Mouse (Mus musculus) liver, embryonic 15.5 days (tissue): ENCODE measurements at regions not wholly inside any gene's neighbourhood (a gene's known extent, or its start where the extent isn't known, plus 50 kb on each side); places are given as distances from the start of the nearest gene placed in this dataset.

Experiments
- ATAC-seq: fragments of 200-750 bp; cut with Nextera tagmentation; 2 replicates; pipeline ENCODE4 v1.8.0; 2017; ENCODE audit warnings: moderate number of reproducible peaks, mild to moderate bottlenecking, moderate library complexity; ENCODE audit not compliant: insufficient read depth
- H3K27ac ChIP-seq: fragments of 300-500 bp; sonication (generic); replicated peaks from 2 replicates; pipeline ENCODE4 v1.5.1; 2015; ENCODE audit warnings: mild to moderate bottlenecking, inconsistent platforms
- H3K27me3 ChIP-seq: fragments of 300-500 bp; sonication (generic); 2 replicates; pipeline ENCODE4 v1.6.1; 2015; ENCODE audit warnings: mild to moderate bottlenecking, inconsistent platforms
- H3K36me3 ChIP-seq: fragments of 300-500 bp; sonication (generic); replicated peaks from 2 replicates; pipeline ENCODE4 v1.6.1; 2015; ENCODE audit warnings: moderate library complexity, mild to moderate bottlenecking, inconsistent platforms
- H3K4me1 ChIP-seq: fragments of 300-500 bp; sonication (generic); replicated peaks from 2 replicates; pipeline ENCODE4 v1.6.1; 2015; ENCODE audit warnings: inconsistent platforms
- H3K4me2 ChIP-seq: fragments of 300-500 bp; sonication (generic); 2 replicates; pipeline ENCODE4 v1.6.1; 2015; ENCODE audit warnings: moderate library complexity, mild to moderate bottlenecking, inconsistent platforms
- H3K4me3 ChIP-seq: fragments of 300-500 bp; sonication (generic); replicated peaks from 2 replicates; pipeline ENCODE4 v1.5.1; 2015; ENCODE audit warnings: mild to moderate bottlenecking, inconsistent platforms
- H3K9ac ChIP-seq: fragments of 300-500 bp; sonication (generic); 2 replicates; pipeline ENCODE4 v1.6.1; 2015; ENCODE audit warnings: moderate library complexity, mild to moderate bottlenecking, inconsistent platforms
- H3K9me3 ChIP-seq: fragments of 300-500 bp; sonication (generic); replicated peaks from 2 replicates; pipeline ENCODE4 v1.6.1; 2016; ENCODE audit warnings: inconsistent platforms
- WGBS: fragments of 180-500 bp; shearing (Covaris S2); methylation state at CpG from one replicate; pipeline ENCODE4 v1.1.7; 2015; ENCODE audit warnings: mixed read lengths; ENCODE audit not compliant: insufficient replicate concordance; 5-methylcytosine and 5-hydroxymethylcytosine counted together

GRCm38 (mm10) chr14:55343341-55343740, 121.5 kb downstream of the Dhrs2 start:
- no peaks in the 10 kb centered on the region for H3K27me3 ChIP-seq
- H3K4me3 ChIP-seq = no peak overlapping the region
- ATAC-seq = no peak
- no peaks in the 10 kb centered on the region for H3K9me3 ChIP-seq
- no peak overlapping the region for H3K4me2 ChIP-seq
- H3K9ac ChIP-seq = no peak overlapping the region
- no peak overlapping the region for H3K27ac ChIP-seq
- WGBS = 40% methylated on average over 1 of the region's 1 CpGs
- H3K4me1 ChIP-seq = peaks cover 43% of the 10 kb centered on the region
- H3K36me3 ChIP-seq = no peaks in the 10 kb centered on the region

- H3K4me1 ChIP-seq = peaks cover 42% of the 10 kb centered on the region
- peak overlapping the region; percentile 66 for H3K27ac ChIP-seq
- H3K4me3 ChIP-seq = no peak overlapping the region
- peak; percentile 93 for ATAC-seq
- no peaks in the 10 kb centered on the region for H3K9me3 ChIP-seq
- peak overlapping the region; percentile 50 for H3K4me2 ChIP-seq
- WGBS = 16% methylated on average over 5 of the region's 5 CpGs
- H3K36me3 ChIP-seq = no peaks in the 10 kb centered on the region
- H3K27me3 ChIP-seq = no peaks in the 10 kb centered on the region
- H3K9ac ChIP-seq = no peak overlapping the region
Observed at GRCm38 (mm10) chr14:55343914-55344313, 122.1 kb downstream of the Dhrs2 start.

- H3K27ac ChIP-seq = no peak overlapping the region
- H3K4me2 ChIP-seq = no peak overlapping the region
- H3K36me3 ChIP-seq = no peaks in the 10 kb centered on the region
- H3K9ac ChIP-seq = no peak overlapping the region
- H3K27me3 ChIP-seq = no peaks in the 10 kb centered on the region
- no peak overlapping the region for H3K4me3 ChIP-seq
- ATAC-seq = no peak
- 69% methylated on average over 5 of the region's 5 CpGs for WGBS
- H3K9me3 ChIP-seq = no peaks in the 10 kb centered on the region
- H3K4me1 ChIP-seq = peaks cover 31% of the 10 kb centered on the region
Observed at GRCm38 (mm10) chr14:55345091-55345490, 123.3 kb downstream of the Dhrs2 start.

GRCm38 (mm10) chr14:55348098-55348497, 126.3 kb downstream of the Dhrs2 start:
- no peaks in the 10 kb centered on the region for H3K9me3 ChIP-seq
- 76% methylated on average over 4 of the region's 4 CpGs for WGBS
- ATAC-seq = no peak

GRCm38 (mm10) chr14:55357258-55357657, 121.3 kb upstream of the Dhrs4 start:
- no peak overlapping the region for H3K4me2 ChIP-seq
- H3K27ac ChIP-seq = no peak overlapping the region
- H3K36me3 ChIP-seq = no peaks in the 10 kb centered on the region
- H3K9me3 ChIP-seq = no peaks in the 10 kb centered on the region
- no peak overlapping the region for H3K9ac ChIP-seq
- no peaks in the 10 kb centered on the region for H3K4me1 ChIP-seq
- no peak for ATAC-seq
- H3K27me3 ChIP-seq = no peaks in the 10 kb centered on the region
- 21% methylated on average over 2 of the region's 2 CpGs for WGBS
- H3K4me3 ChIP-seq = no peak overlapping the region

More at GRCm38 (mm10) chr14:55348098-55348497, 126.3 kb downstream of the Dhrs2 start:
- Histone ChIP-seq H3K4me3 (no peak overlapping the region), H3K4me2 (no peak overlapping the region), H3K9ac (no peak overlapping the region), H3K27ac (no peak overlapping the region), H3K27me3 (no peaks in the 10 kb centered on the region), H3K36me3 (no peaks in the 10 kb centered on the region), H3K4me1 (peaks cover 22% of the 10 kb centered on the region)

- no peak overlapping the region for H3K4me2 ChIP-seq
- H3K4me3 ChIP-seq = no peak overlapping the region
- H3K36me3 ChIP-seq = no peaks in the 10 kb centered on the region
- no peaks in the 10 kb centered on the region for H3K9me3 ChIP-seq
- H3K27me3 ChIP-seq = no peaks in the 10 kb centered on the region
- H3K4me1 ChIP-seq = no peaks in the 10 kb centered on the region
- H3K9ac ChIP-seq = no peak overlapping the region
- H3K27ac ChIP-seq = no peak overlapping the region
- no peak for ATAC-seq
- WGBS = 62% methylated on average over 2 of the region's 2 CpGs
Observed at GRCm38 (mm10) chr14:55358429-55358828, 120.1 kb upstream of the Dhrs4 start.

GRCm38 (mm10) chr14:55362316-55362715, 116.2 kb upstream of the Dhrs4 start:
- 56% methylated on average over 4 of the region's 4 CpGs for WGBS
- Histone ChIP-seq H3K9me3 (no peaks in the 10 kb centered on the region), H3K4me1 (no peaks in the 10 kb centered on the region), H3K4me3 (no peak overlapping the region), H3K9ac (no peak overlapping the region), H3K27ac (no peak overlapping the region), H3K27me3 (no peaks in the 10 kb centered on the region), H3K4me2 (no peak overlapping the region), H3K36me3 (no peaks in the 10 kb centered on the region)
- ATAC-seq = no peak

- Histone ChIP-seq H3K27me3 (no peaks in the 10 kb centered on the region), H3K27ac (no peak overlapping the region), H3K4me3 (no peak overlapping the region), H3K4me1 (no peaks in the 10 kb centered on the region), H3K4me2 (no peak overlapping the region), H3K9ac (no peak overlapping the region), H3K36me3 (no peaks in the 10 kb centered on the region), H3K9me3 (no peaks in the 10 kb centered on the region)
- ATAC-seq = no peak
- 67% methylated on average over 7 of the region's 7 CpGs for whole genome bisulfite sequencing
Observed at GRCm38 (mm10) chr14:55362757-55363156, 115.8 kb upstream of the Dhrs4 start.

GRCm38 (mm10) chr14:55370384-55370783, 108.2 kb upstream of the Dhrs4 start:
- ATAC-seq = no peak
- H3K27ac ChIP-seq = no peak overlapping the region
- H3K36me3 ChIP-seq = no peaks in the 10 kb centered on the region
- no peak overlapping the region for H3K4me3 ChIP-seq
- H3K27me3 ChIP-seq = no peaks in the 10 kb centered on the region
- H3K4me2 ChIP-seq = no peak overlapping the region
- no peak overlapping the region for H3K9ac ChIP-seq
- no peaks in the 10 kb centered on the region for H3K4me1 ChIP-seq
- WGBS = 35% methylated on average over 5 of the region's 5 CpGs
- H3K9me3 ChIP-seq = no peaks in the 10 kb centered on the region

- no peaks in the 10 kb centered on the region for H3K9me3 ChIP-seq
- no peak overlapping the region for H3K9ac ChIP-seq
- WGBS = 69% methylated on average over 5 of the region's 5 CpGs
- no peaks in the 10 kb centered on the region for H3K4me1 ChIP-seq
- H3K27ac ChIP-seq = no peak overlapping the region
- H3K27me3 ChIP-seq = no peaks in the 10 kb centered on the region
- no peak overlapping the region for H3K4me2 ChIP-seq
- H3K36me3 ChIP-seq = no peaks in the 10 kb centered on the region
- H3K4me3 ChIP-seq = no peak overlapping the region
- ATAC-seq = no peak
Observed at GRCm38 (mm10) chr14:55372960-55373359, 105.6 kb upstream of the Dhrs4 start.

- Histone ChIP-seq H3K27me3 (no peaks in the 10 kb centered on the region), H3K27ac (no peak overlapping the region), H3K4me1 (no peaks in the 10 kb centered on the region), H3K4me3 (no peak overlapping the region), H3K36me3 (no peaks in the 10 kb centered on the region), H3K9ac (no peak overlapping the region), H3K9me3 (no peaks in the 10 kb centered on the region), H3K4me2 (no peak overlapping the region)
- no peak for ATAC-seq
- 29% methylated on average over 6 of the region's 6 CpGs for WGBS
Observed at GRCm38 (mm10) chr14:55386773-55387172, 91.8 kb upstream of the Dhrs4 start.

GRCm38 (mm10) chr14:55387378-55387777, 91.2 kb upstream of the Dhrs4 start:
- WGBS = 50% methylated on average over 6 of the region's 6 CpGs
- Histone ChIP-seq H3K27me3 (no peaks in the 10 kb centered on the region), H3K27ac (no peak overlapping the region), H3K9me3 (no peaks in the 10 kb centered on the region), H3K4me2 (no peak overlapping the region), H3K4me1 (0 out of 2 replicates have a peak, but pooled peaks cover 2% of the 10 kb centered on the region), H3K4me3 (no peak overlapping the region), H3K36me3 (no peaks in the 10 kb centered on the region), H3K9ac (no peak overlapping the region)
- ATAC-seq = no peak
